9 mouse cellular contexts compared by ENCODE assay signal in genomic region chr8:74851837-74852236, GRCm38 (mm10). TPM values are rescaled to one million over a fixed set of nuclear protein-coding genes. Genes with fewer than 3 reads are reported as not detected.
A peak's percentile ranks its signal among the peaks of the same experiment; 100 is the strongest.
DNase-seq lines count a peak whose midpoint lies in the region; ATAC-seq lines count a peak whose summit lies in the region.
"Had no signal": no experiment of that assay in that cellular context is flagged by ENCODE, and none has a peak within 500 bp of the region (broad histone marks: within the 10 kb centered on the region; RNA-seq: fewer than 3 reads in every experiment).

No protein-coding gene starts in this region.

- no peak overlapping the region for H3K4me3 ChIP-seq in kidney, embryonic 16.5 days (ENCODE audit: low read length)
- no peak overlapping the region for H3K4me3 ChIP-seq in limb, embryonic 12.5 days (replicated peaks)

- H3K4me2 ChIP-seq in kidney, embryonic 16.5 days (replicated peaks; ENCODE audit: low read depth, low read length) = no peak overlapping the region
- no peak overlapping the region for H3K4me2 ChIP-seq in limb, embryonic 12.5 days

- H3K9me3 ChIP-seq in kidney, embryonic 16.5 days (ENCODE audit: low read length) = no peaks in the 10 kb centered on the region
- no peaks in the 10 kb centered on the region for H3K9me3 ChIP-seq in limb, embryonic 12.5 days

- no peak overlapping the region for H3K27ac ChIP-seq in kidney, embryonic 16.5 days (ENCODE audit: low read length)
- no peak overlapping the region for H3K27ac ChIP-seq in limb, embryonic 12.5 days

- DNase-seq in kidney, postnatal 14 days = no peak
- DNase-seq in ES-CJ7 (ENCODE audit: low read depth, low spot score) (peak; percentile 60), R1 (ENCODE audit: low read depth, low spot score) (peak; percentile 62)
- DNase-seq in right cerebral cortex, postnatal 14 days = no peak
- DNase-seq in urinary bladder, postnatal 25 days (ENCODE audit: low spot score) = no peak
- DNase-seq: cerebellum, adult 11 months; left cerebral cortex, postnatal 4 days had no signal

- no peaks in the 10 kb centered on the region for H3K36me3 ChIP-seq in kidney, embryonic 16.5 days (ENCODE audit: insufficient read depth, low read length)
- no peaks in the 10 kb centered on the region for H3K36me3 ChIP-seq in limb, embryonic 12.5 days

- H3K4me1 ChIP-seq in kidney, embryonic 16.5 days (ENCODE audit: insufficient read depth, low read length) = no peaks in the 10 kb centered on the region
- no peaks in the 10 kb centered on the region for H3K4me1 ChIP-seq in limb, embryonic 12.5 days (replicated peaks)

- H3K9ac ChIP-seq in kidney, embryonic 16.5 days (replicated peaks; ENCODE audit: low read length) = no peak overlapping the region
- no peak overlapping the region for H3K9ac ChIP-seq in limb, embryonic 12.5 days (replicated peaks)

- WGBS in kidney, embryonic 16.5 days = 11% methylated on average over 3 of the region's 3 CpGs
- WGBS in limb, embryonic 12.5 days = 12% methylated on average over 3 of the region's 3 CpGs

- ATAC-seq in kidney, embryonic 16.5 days (ENCODE audit: low FRiP score, low TSS enrichment) = peak; percentile 82; the same call in 1 of the 2 replicates
- ATAC-seq in limb, embryonic 12.5 days (ENCODE audit: insufficient number of reproducible peaks, insufficient read depth, low FRiP score, low TSS enrichment, low read depth) = peak; percentile 45; the same call in 1 of the 2 replicates

- H3K27me3 ChIP-seq in kidney, embryonic 16.5 days (ENCODE audit: insufficient read depth, low read length) = no peaks in the 10 kb centered on the region
- H3K27me3 ChIP-seq in limb, embryonic 12.5 days = no peaks in the 10 kb centered on the region; the same call in 1 of the 2 replicates

RNA-seq across cellular contexts. Expression of gene Isx, which starts 21.1 kb away (rescaled TPM):
- polyA plus RNA-seq in kidney, embryonic 16.5 days (2015; fragmentation: Nextera tagmentation; extraction: Ambion mirVana) = not detected in 2 replicates
- polyA plus RNA-seq in limb, embryonic 12.5 days (2016; fragmentation: Nextera tagmentation; extraction: Ambion mirVana) = not detected in 2 replicates

Comparison
In these comparisons a context has a peak if more than half of its experiments do, and no peak if none do; other contexts are left out.
1. DNase-seq: peak in ES-CJ7 (single experiment) and R1 (single experiment); none in kidney, postnatal 14 days (single experiment), right cerebral cortex, postnatal 14 days (single experiment) and urinary bladder, postnatal 25 days (single experiment).